Mouse (Mus musculus) megakaryocyte, embryonic 14.5 days (primary cell): ENCODE results near the gene Bbc3.

Experiments
- FLI1 ChIP-seq: IDR thresholded peaks from 2 replicates; pipeline ENCODE4 v1.6.1; 2012; ENCODE audit warnings: low read length, inconsistent platforms, mixed read lengths
- GATA1 ChIP-seq: IDR thresholded peaks from 3 replicates; pipeline ENCODE4 v1.6.1; 2012; ENCODE audit warnings: mixed read lengths, low read length, inconsistent platforms, borderline replicate concordance

DNA sequence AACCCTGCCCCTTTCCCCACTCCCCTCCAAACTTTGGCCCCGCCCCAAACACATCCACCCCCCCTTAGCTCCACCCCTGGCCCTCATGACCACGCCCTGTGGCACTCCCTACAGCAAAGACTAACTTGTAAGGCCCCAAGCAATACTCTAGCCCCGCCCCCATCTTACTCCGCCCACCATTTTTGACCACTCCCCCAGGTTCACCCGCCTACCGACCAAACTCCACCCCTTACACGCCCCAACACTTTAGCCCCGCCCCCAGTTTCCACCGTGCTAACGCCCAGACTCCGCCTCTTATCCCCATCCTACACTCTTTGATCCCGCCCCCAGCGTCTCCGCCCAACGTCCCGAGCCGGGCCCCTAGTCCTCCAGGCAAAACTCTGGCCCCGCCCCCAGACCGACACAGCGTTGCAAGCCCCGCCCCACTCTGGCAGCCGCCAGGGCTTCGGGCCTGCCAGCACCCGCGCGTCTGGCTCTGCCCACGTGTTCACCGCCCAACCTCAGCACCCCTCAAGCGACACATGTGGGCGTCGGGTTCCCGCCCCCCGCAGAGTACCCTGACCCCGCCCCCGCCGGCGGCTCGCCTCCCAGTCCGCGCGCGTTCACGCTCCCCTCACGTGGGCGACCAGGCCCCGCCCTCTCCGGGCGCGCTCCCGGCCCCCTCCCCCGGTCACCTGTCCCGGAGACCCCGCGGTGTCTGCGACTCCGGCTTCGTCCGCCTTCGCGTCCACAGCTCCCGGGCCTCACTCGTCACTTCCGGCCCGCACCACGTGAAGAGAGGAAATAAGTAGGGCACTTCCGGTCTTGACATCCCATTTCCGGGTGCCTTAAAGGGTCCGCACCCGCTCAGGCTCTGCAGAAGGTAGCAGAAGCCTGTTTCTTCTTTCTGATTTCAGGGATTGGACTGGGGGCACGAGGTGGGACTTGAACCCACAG is 21.9 kb upstream of the Bbc3 start, which contains the start of gene Ccdc9:
- no peak for TF ChIP-seq GATA1
- peak; percentile 98 for TF ChIP-seq FLI1
